Mouse (Mus musculus): Measurements from ENCODE around the gene Itpkb.

The Itpkb gene

DNA sequence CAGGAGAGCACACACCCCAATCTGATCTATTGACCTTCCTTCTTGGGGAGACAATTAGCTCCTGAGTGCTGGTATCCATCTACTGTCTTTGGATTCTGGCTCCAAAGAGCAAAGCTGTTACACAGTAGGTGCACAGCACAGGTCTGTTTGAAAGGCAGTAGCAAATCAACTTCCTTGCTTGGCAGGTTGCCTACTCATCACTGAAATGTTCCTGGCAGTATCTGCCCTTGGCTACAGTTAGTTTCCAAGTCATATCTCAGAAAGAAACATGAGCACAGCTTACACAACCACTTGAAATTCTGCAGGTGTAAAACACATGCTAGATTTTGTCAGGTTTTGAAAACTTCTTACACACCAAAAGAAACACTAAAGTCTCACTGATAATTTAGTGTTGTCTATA, 143.3 kb downstream of the Itpkb start:
- DNase-seq = peak in 1 of 2 experiments; percentile 20

All from lung, adult 18-20 months (tissue).